Mouse (Mus musculus) E14TG2a.4 (cell line): ENCODE data around the gene Sdcbp2.

Experiments
- CTCF ChIP-seq: conservative IDR thresholded peaks from 2 replicates; pipeline ENCODE4 v1.5.1; 2014; ENCODE audit warnings: low read length
- NANOG ChIP-seq: IDR thresholded peaks from 2 replicates; pipeline ENCODE4 v1.6.1; 2014; ENCODE audit warnings: borderline replicate concordance, low read length, mixed read lengths

DNA sequence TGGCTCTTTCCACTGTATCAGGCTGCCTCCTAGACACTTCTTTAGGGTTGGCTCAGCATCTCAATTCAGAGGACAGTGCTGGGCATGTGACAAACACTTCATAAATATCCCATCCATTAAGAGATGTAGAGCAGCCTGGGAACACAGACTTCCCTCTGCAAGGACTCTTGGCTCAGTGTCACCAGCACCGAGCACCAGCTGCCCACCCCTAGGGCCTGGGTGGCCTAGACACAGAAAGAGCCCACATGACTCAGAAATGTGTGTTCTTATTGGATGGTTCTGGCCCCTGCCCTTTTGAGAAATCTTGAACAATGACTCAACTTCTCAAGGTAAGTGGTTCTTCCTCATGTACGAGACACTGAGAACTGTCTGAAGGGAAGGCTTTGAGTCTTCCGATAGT lies 55.6 kb downstream of the Sdcbp2 start:
- no peak for TF ChIP-seq NANOG
- TF ChIP-seq CTCF, result no peak
